Mouse (Mus musculus) kidney, embryonic 16.5 days (tissue): ENCODE data around the gene Syne3. TPM values are rescaled to one million over a fixed set of nuclear protein-coding genes. Genes with fewer than 3 reads are reported as not detected.

Experiments
- ATAC-seq: fragments of 200-750 bp; cut with Nextera tagmentation; 2 replicates; pipeline ENCODE4 v1.8.0; 2017; ENCODE audit warnings: moderate TSS enrichment; ENCODE audit not compliant: low FRiP score, low TSS enrichment
- H3K27ac ChIP-seq: fragments of 300-500 bp; sonication (generic); 2 replicates; pipeline ENCODE4 v1.5.1; 2014; ENCODE audit warnings: low read length
- H3K27me3 ChIP-seq: fragments of 300-500 bp; sonication (generic); 2 replicates; pipeline ENCODE4 v1.6.1; 2014; ENCODE audit warnings: low read length, control low read depth, mixed read lengths; ENCODE audit not compliant: insufficient read depth
- H3K36me3 ChIP-seq: fragments of 300-500 bp; sonication (generic); 2 replicates; pipeline ENCODE4 v1.6.1; 2014; ENCODE audit warnings: low read length, control low read depth, mixed read lengths; ENCODE audit not compliant: insufficient read depth
- H3K4me1 ChIP-seq: fragments of 300-500 bp; sonication (generic); 2 replicates; pipeline ENCODE4 v1.6.1; 2014; ENCODE audit warnings: low read length, control low read depth, mixed read lengths; ENCODE audit not compliant: insufficient read depth
- H3K4me2 ChIP-seq: fragments of 300-500 bp; sonication (generic); replicated peaks from 2 replicates; pipeline ENCODE4 v1.6.1; 2014; ENCODE audit warnings: low read depth, low read length
- H3K4me3 ChIP-seq: fragments of 300-500 bp; sonication (generic); 2 replicates; pipeline ENCODE4 v1.5.1; 2014; ENCODE audit warnings: mild to moderate bottlenecking, low read length
- H3K9ac ChIP-seq: fragments of 300-500 bp; sonication (generic); replicated peaks from 2 replicates; pipeline ENCODE4 v1.6.1; 2014; ENCODE audit warnings: low read length
- H3K9me3 ChIP-seq: fragments of 300-500 bp; sonication (generic); 2 replicates; pipeline ENCODE4 v1.6.1; 2016; ENCODE audit warnings: low read length, control low read depth
- WGBS: fragments of 180-500 bp; shearing (Covaris S2); extraction: QIAGEN DNeasy Blood & Tissue Kit; methylation state at CpG from one replicate; pipeline ENCODE4 v1.1.7; 2014; 5-methylcytosine and 5-hydroxymethylcytosine counted together
- polyA plus RNA-seq: library from polyadenylated mRNA; unstranded; fragments of >200 nt; fragmentation: Nextera tagmentation; extraction: Ambion mirVana; gene quantifications from 2 replicates; pipeline ENCODE4 v1.2.1, GENCODE M21; 2015

Syne3 gene
- polyA plus RNA-seq, 1 experiment from 2014 or later = 0.51 TPM

- H3K9ac ChIP-seq = 0 out of 2 replicates have a peak overlapping the region, but pooled peaks have one; percentile 15
- no peak overlapping the region for H3K27ac ChIP-seq
- H3K27me3 ChIP-seq = no peaks in the 10 kb centered on the region
- H3K36me3 ChIP-seq = peaks cover 32% of the 10 kb centered on the region
- H3K9me3 ChIP-seq = no peaks in the 10 kb centered on the region
- ATAC-seq = no peak
- H3K4me3 ChIP-seq = no peak overlapping the region
- WGBS = 37% methylated on average over 12 of the region's 12 CpGs
- H3K4me2 ChIP-seq = no peak overlapping the region
- peaks cover 15% of the 10 kb centered on the region for H3K4me1 ChIP-seq
Observed at GRCm38 (mm10) chr12:105039578-105040289, 30.1 kb upstream of the Syne3 start.

- H3K4me3 ChIP-seq = no peak overlapping the region
- WGBS = 60% methylated on average over 7 of the region's 7 CpGs
- no peak overlapping the region for H3K9ac ChIP-seq
- peak; percentile 28; the same call in 1 of the 2 replicates for ATAC-seq
- H3K27ac ChIP-seq = no peak overlapping the region
- H3K4me1 ChIP-seq = peaks cover 22% of the 10 kb centered on the region
- no peaks in the 10 kb centered on the region for H3K9me3 ChIP-seq
- H3K4me2 ChIP-seq = no peak overlapping the region
- H3K36me3 ChIP-seq = peaks cover 32% of the 10 kb centered on the region
- H3K27me3 ChIP-seq = no peaks in the 10 kb centered on the region
Observed at GRCm38 (mm10) chr12:105038918-105039317, 29.3 kb upstream of the Syne3 start.

DNA sequence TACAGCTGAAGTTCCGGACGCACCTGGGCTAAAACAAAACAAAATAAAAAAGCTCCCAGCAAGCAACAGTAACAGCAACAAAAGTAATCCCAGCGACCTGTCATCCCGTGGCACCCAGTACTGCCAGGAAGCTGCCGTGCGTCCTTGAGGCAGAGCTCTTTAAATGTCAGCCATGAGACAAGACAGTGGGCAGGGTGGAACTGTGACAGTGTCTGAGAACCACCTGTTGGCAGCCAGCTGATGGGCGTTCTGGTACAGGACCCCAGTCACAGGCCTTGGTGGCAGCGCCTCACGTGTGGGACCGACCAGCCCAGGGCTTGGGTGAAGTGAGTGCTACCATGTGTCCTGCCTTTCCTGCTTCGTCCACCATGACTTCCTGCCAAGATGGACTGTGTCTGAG, 28.6 kb upstream of the Syne3 start:
- 77% methylated on average over 11 of the region's 11 CpGs for WGBS

DNA sequence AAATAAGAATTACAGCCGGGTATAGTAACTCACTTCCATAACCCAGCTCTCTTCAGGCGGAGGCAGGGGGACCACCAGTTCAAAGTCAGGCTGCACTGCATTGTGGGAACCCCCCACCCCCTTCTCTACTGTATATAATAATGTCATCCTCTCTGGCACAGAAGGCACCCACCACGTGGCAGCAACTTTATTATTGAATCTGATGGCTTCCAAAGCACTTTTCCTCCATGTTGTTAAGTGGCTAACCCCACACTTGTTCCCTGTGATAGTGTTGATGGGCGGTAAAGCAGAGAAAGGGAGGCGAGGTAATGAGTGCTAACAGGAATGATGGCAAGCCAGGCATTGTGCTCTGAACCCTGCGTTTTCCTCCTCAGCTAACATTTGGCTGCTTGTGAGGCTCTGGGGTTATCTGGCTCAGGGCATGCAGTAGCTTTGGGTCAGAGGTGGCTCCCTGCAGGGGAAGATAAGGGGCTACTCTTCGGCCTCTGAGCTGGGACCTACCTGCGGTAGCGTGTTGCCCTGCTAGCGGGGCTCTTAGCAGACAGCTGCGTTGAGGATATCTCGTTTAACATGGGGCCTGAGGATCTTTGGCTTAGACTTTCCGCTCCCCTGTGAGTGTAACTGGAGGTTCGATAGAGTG, 24.6 kb upstream of the Syne3 start:
- peaks cover 12% of the 10 kb centered on the region; the same call in 1 of the 2 replicates for H3K36me3 ChIP-seq
- 0 out of 2 replicates have a peak overlapping the region, but pooled peaks have one; percentile 74 for H3K9ac ChIP-seq
- H3K27ac ChIP-seq = no peak overlapping the region
- peaks cover 31% of the 10 kb centered on the region for H3K4me1 ChIP-seq
- H3K4me2 ChIP-seq = peak overlapping the region; percentile 69
- no peak for ATAC-seq
- no peaks in the 10 kb centered on the region for H3K9me3 ChIP-seq
- 72% methylated on average over 14 of the region's 14 CpGs for whole genome bisulfite sequencing
- H3K4me3 ChIP-seq = peak overlapping the region; percentile 94
- no peaks in the 10 kb centered on the region for H3K27me3 ChIP-seq

More for the DNA sequence above, 28.6 kb upstream of the Syne3 start:
- Histone ChIP-seq H3K4me1 (peaks cover 29% of the 10 kb centered on the region), H3K27me3 (no peaks in the 10 kb centered on the region), H3K9ac (no peak overlapping the region), H3K9me3 (no peaks in the 10 kb centered on the region), H3K4me3 (no peak overlapping the region), H3K27ac (no peak overlapping the region), H3K4me2 (no peak overlapping the region), H3K36me3 (peaks cover 31% of the 10 kb centered on the region)
- ATAC-seq = no peak

GRCm38 (mm10) chr12:105032832-105033775, 23.5 kb upstream of the Syne3 start:
- H3K4me1 ChIP-seq = peaks cover 26% of the 10 kb centered on the region
- ATAC-seq = peak; percentile 58
- no peaks in the 10 kb centered on the region for H3K27me3 ChIP-seq
- H3K9ac ChIP-seq = peak overlapping the region; percentile 74
- peaks cover 12% of the 10 kb centered on the region; the same call in 1 of the 2 replicates for H3K36me3 ChIP-seq
- H3K4me3 ChIP-seq = peak overlapping the region; percentile 94
- H3K27ac ChIP-seq = peak overlapping the region; percentile 54
- WGBS = 4% methylated on average over 45 of the region's 45 CpGs
- H3K9me3 ChIP-seq = no peaks in the 10 kb centered on the region
- peak overlapping the region; percentile 69 for H3K4me2 ChIP-seq

GRCm38 (mm10) chr12:105032147-105032831, 22.7 kb upstream of the Syne3 start, which contains the start of gene Glrx5:
TSS of gene Glrx5 (plus strand) at chr12:105032688.
- peak within 1 kb of the TSS; percentile 54 for H3K27ac ChIP-seq
- no peaks in the 10 kb centered on the region for H3K27me3 ChIP-seq
- peak within 1 kb of the TSS; percentile 92 for H3K9ac ChIP-seq
- peak within 1 kb of the TSS; percentile 92 for H3K4me2 ChIP-seq
- peak within 1 kb of the TSS; percentile 94 for H3K4me3 ChIP-seq
- H3K9me3 ChIP-seq = no peaks in the 10 kb centered on the region
- peak; percentile 99 for ATAC-seq
- peaks cover 26% of the 10 kb centered on the region for H3K4me1 ChIP-seq
- peaks cover 12% of the 10 kb centered on the region; the same call in 1 of the 2 replicates for H3K36me3 ChIP-seq
- WGBS = 0% methylated on average over 67 of the region's 72 CpGs

- Histone ChIP-seq H3K4me1 (peaks cover 26% of the 10 kb centered on the region), H3K27ac (peak overlapping the region; percentile 52), H3K9me3 (no peaks in the 10 kb centered on the region), H3K4me3 (peak overlapping the region; percentile 94), H3K27me3 (no peaks in the 10 kb centered on the region), H3K36me3 (peaks cover 12% of the 10 kb centered on the region; the same call in 1 of the 2 replicates), H3K4me2 (peak overlapping the region; percentile 92), H3K9ac (peak overlapping the region; percentile 92)
- ATAC-seq = no peak
- 6% methylated on average over 37 of the region's 37 CpGs for WGBS
Observed at GRCm38 (mm10) chr12:105031081-105032058, 21.8 kb upstream of the Syne3 start.

DNA sequence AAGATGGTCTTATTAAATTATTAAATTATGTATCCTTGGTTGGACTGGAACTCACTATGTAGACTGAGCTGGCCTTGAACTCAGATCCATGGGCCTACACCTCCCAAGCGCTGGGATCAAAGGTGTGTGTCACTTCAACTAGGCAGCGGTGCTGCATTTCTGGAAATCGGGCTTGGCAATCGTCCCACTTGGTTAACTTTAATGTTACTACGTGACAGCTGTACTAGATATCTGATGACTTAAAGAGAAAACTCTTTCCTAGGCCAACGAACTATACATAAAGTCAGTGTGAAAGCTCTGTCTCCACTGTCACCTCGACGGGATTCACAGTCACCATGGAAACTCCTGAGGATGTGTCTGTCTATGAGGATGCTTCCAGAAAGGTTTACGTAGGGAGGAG, 20.3 kb upstream of the Syne3 start:
- Histone ChIP-seq H3K4me1 (peaks cover 26% of the 10 kb centered on the region), H3K27ac (no peak overlapping the region), H3K9ac (no peak overlapping the region), H3K4me2 (no peak overlapping the region), H3K36me3 (peaks cover 10% of the 10 kb centered on the region; the same call in 1 of the 2 replicates), H3K4me3 (no peak overlapping the region), H3K27me3 (no peaks in the 10 kb centered on the region), H3K9me3 (no peaks in the 10 kb centered on the region)
- no peak for ATAC-seq
- 63% methylated on average over 9 of the region's 9 CpGs for WGBS
